Mouse (Mus musculus) ES-E14 (cell line): ENCODE data around the gene Grm4.

Experiments
- CHD2 ChIP-seq: IDR thresholded peaks from 2 replicates; pipeline ENCODE4 v1.6.1; 2014; ENCODE audit warnings: mild to moderate bottlenecking, low read depth, low read length, inconsistent platforms
- HCFC1 ChIP-seq: IDR thresholded peaks from 2 replicates; pipeline ENCODE4 v1.6.1; 2012; ENCODE audit warnings: low read length, inconsistent platforms, borderline replicate concordance; ENCODE audit not compliant: insufficient read depth
- MAFK ChIP-seq: IDR thresholded peaks from 2 replicates; pipeline ENCODE4 v1.6.1; 2014; ENCODE audit warnings: mild to moderate bottlenecking, low read depth, low read length, inconsistent platforms; ENCODE audit not compliant: insufficient read depth
- ZC3H11A ChIP-seq: IDR thresholded peaks from 2 replicates; pipeline ENCODE4 v1.6.1; 2012; ENCODE audit warnings: low read depth, mild to moderate bottlenecking, inconsistent platforms, low read length, borderline replicate concordance
- ZNF384 ChIP-seq: IDR thresholded peaks from 2 replicates; pipeline ENCODE4 v1.6.1; 2012; ENCODE audit warnings: low read depth, low read length, inconsistent platforms

- no peak for TF ChIP-seq ZC3H11A
- TF ChIP-seq ZNF384: peak; percentile 80
- TF ChIP-seq CHD2: no peak
- no peak for TF ChIP-seq HCFC1
- TF ChIP-seq MAFK: 0 out of 2 replicates have a peak, but pooled peaks have one; percentile 15
Measured at GRCm38 (mm10) chr17:27501331-27502251, 19.6 kb downstream of the Grm4 start.
